Mouse (Mus musculus): ENCODE measurements around the gene Fkbp11. TPM values are rescaled to one million over a fixed set of nuclear protein-coding genes. Genes with fewer than 3 reads are reported as not detected.

Fkbp11 gene
- polyA plus RNA-seq, 1 experiment from 2014 or later = 23.4 TPM

- H3K27me3 ChIP-seq (ENCODE audit: control insufficient read depth, insufficient read depth, low read length) = peaks cover 7% of the 10 kb centered on the region; the same call in 1 of the 2 replicates
- 67% methylated on average over 7 of the region's 7 CpGs for WGBS
- H3K9ac ChIP-seq (ENCODE audit: low read length) = no peak overlapping the region
- no peaks in the 10 kb centered on the region for H3K36me3 ChIP-seq (ENCODE audit: control insufficient read depth, insufficient read depth, low read length)
- no peak overlapping the region for H3K4me2 ChIP-seq (ENCODE audit: low read length)
- no peak overlapping the region for H3K4me3 ChIP-seq (ENCODE audit: control insufficient read depth in 1 of 2, insufficient read depth in 1 of 2, low read depth in 1 of 2, low read length in 2 of 2)
- H3K4me1 ChIP-seq (ENCODE audit: control insufficient read depth in 2 of 2, insufficient read depth in 2 of 2, low read length in 2 of 2) = peaks cover 4 to 9% of the 10 kb centered on the region in 2 experiments; a peak in 3 of 4 replicates
- no peak overlapping the region for H3K27ac ChIP-seq (replicated peaks in 1 of 2; ENCODE audit: control insufficient read depth in 1 of 2, insufficient read depth in 1 of 2, low read depth in 2 of 2, low read length in 2 of 2)
- H3K9me3 ChIP-seq (ENCODE audit: control insufficient read depth, low read length) = no peaks in the 10 kb centered on the region
- no peak for ATAC-seq (ENCODE audit: insufficient number of reproducible peaks, insufficient read depth, low FRiP score, low read depth)
Measured at GRCm38 (mm10) chr15:98681633-98682032, 46.4 kb downstream of the Fkbp11 start.

- 67% methylated on average over 8 of the region's 8 CpGs for WGBS
- Histone ChIP-seq H3K9me3 (ENCODE audit: control insufficient read depth, low read length) (no peaks in the 10 kb centered on the region), H3K4me2 (ENCODE audit: low read length) (no peak overlapping the region), H3K9ac (ENCODE audit: low read length) (no peak overlapping the region), H3K27ac (replicated peaks in 1 of 2; ENCODE audit: control insufficient read depth in 1 of 2, insufficient read depth in 1 of 2, low read depth in 2 of 2, low read length in 2 of 2) (no peak overlapping the region), H3K4me3 (ENCODE audit: control insufficient read depth in 1 of 2, insufficient read depth in 1 of 2, low read depth in 1 of 2, low read length in 2 of 2) (no peak overlapping the region), H3K4me1 (ENCODE audit: control insufficient read depth in 2 of 2, insufficient read depth in 2 of 2, low read length in 2 of 2) (peaks cover 11 to 16% of the 10 kb centered on the region in 2 experiments), H3K36me3 (ENCODE audit: control insufficient read depth, insufficient read depth, low read length) (no peaks in the 10 kb centered on the region), H3K27me3 (ENCODE audit: control insufficient read depth, insufficient read depth, low read length) (peaks cover 17% of the 10 kb centered on the region; the same call in 1 of the 2 replicates)
- no peak for ATAC-seq (ENCODE audit: insufficient number of reproducible peaks, insufficient read depth, low FRiP score, low read depth)
Measured at GRCm38 (mm10) chr15:98680660-98681059, 47.3 kb downstream of the Fkbp11 start.

GRCm38 (mm10) chr15:98677977-98678376, 50.0 kb downstream of the Fkbp11 start:
- Histone ChIP-seq H3K9ac (ENCODE audit: low read length) (no peak overlapping the region), H3K36me3 (ENCODE audit: control insufficient read depth, insufficient read depth, low read length) (no peaks in the 10 kb centered on the region), H3K9me3 (ENCODE audit: control insufficient read depth, low read length) (no peaks in the 10 kb centered on the region), H3K4me3 (ENCODE audit: control insufficient read depth in 1 of 2, insufficient read depth in 1 of 2, low read depth in 1 of 2, low read length in 2 of 2) (no peak overlapping the region), H3K27ac (replicated peaks in 1 of 2; ENCODE audit: control insufficient read depth in 1 of 2, insufficient read depth in 1 of 2, low read depth in 2 of 2, low read length in 2 of 2) (no peak overlapping the region), H3K4me1 (ENCODE audit: control insufficient read depth in 2 of 2, insufficient read depth in 2 of 2, low read length in 2 of 2) (peaks cover 12 to 17% of the 10 kb centered on the region in 2 experiments), H3K4me2 (ENCODE audit: low read length) (peak overlapping the region; percentile 94; the same call in 1 of the 2 replicates), H3K27me3 (ENCODE audit: control insufficient read depth, insufficient read depth, low read length) (peaks cover 33% of the 10 kb centered on the region)
- 48% methylated on average over 7 of the region's 7 CpGs for WGBS
- ATAC-seq (ENCODE audit: insufficient number of reproducible peaks, insufficient read depth, low FRiP score, low read depth) = no peak

- Histone ChIP-seq H3K4me3 (ENCODE audit: control insufficient read depth in 1 of 2, insufficient read depth in 1 of 2, low read depth in 1 of 2, low read length in 2 of 2) (peak within 1 kb of the TSS; percentile 45), H3K4me1 (ENCODE audit: control insufficient read depth in 2 of 2, insufficient read depth in 2 of 2, low read length in 2 of 2) (peaks cover 19 to 24% of the 10 kb centered on the region in 2 experiments), H3K27me3 (ENCODE audit: control insufficient read depth, insufficient read depth, low read length) (peaks cover 33% of the 10 kb centered on the region), H3K9me3 (ENCODE audit: control insufficient read depth, low read length) (no peaks in the 10 kb centered on the region), H3K9ac (ENCODE audit: low read length) (peak within 1 kb of the TSS; percentile 61), H3K36me3 (ENCODE audit: control insufficient read depth, insufficient read depth, low read length) (no peaks in the 10 kb centered on the region), H3K27ac (replicated peaks in 1 of 2; ENCODE audit: control insufficient read depth in 1 of 2, insufficient read depth in 1 of 2, low read depth in 2 of 2, low read length in 2 of 2) (no peak within 1 kb of the TSS), H3K4me2 (ENCODE audit: low read length) (peak within 1 kb of the TSS; percentile 94)
- ATAC-seq (ENCODE audit: insufficient number of reproducible peaks, insufficient read depth, low FRiP score, low read depth) = peak; percentile 90
- under 1% methylated on average over 37 of the region's 37 CpGs for WGBS
Measured at GRCm38 (mm10) chr15:98676940-98677728, 50.9 kb downstream of the Fkbp11 start, which contains the start of gene Rnd1. TSS of gene Rnd1 (minus strand) at chr15:98677461.

- Histone ChIP-seq H3K27me3 (ENCODE audit: control insufficient read depth, insufficient read depth, low read length) (peaks cover 33% of the 10 kb centered on the region), H3K4me1 (ENCODE audit: control insufficient read depth in 2 of 2, insufficient read depth in 2 of 2, low read length in 2 of 2) (peaks cover 19 to 25% of the 10 kb centered on the region in 2 experiments), H3K36me3 (ENCODE audit: control insufficient read depth, insufficient read depth, low read length) (no peaks in the 10 kb centered on the region), H3K9ac (ENCODE audit: low read length) (peak overlapping the region; percentile 61; the same call in 1 of the 2 replicates), H3K27ac (replicated peaks in 1 of 2; ENCODE audit: control insufficient read depth in 1 of 2, insufficient read depth in 1 of 2, low read depth in 2 of 2, low read length in 2 of 2) (no peak overlapping the region), H3K9me3 (ENCODE audit: control insufficient read depth, low read length) (no peaks in the 10 kb centered on the region), H3K4me3 (ENCODE audit: control insufficient read depth in 1 of 2, insufficient read depth in 1 of 2, low read depth in 1 of 2, low read length in 2 of 2) (peak overlapping the region; percentile 1 to 45; a peak in 3 of 4 replicates), H3K4me2 (ENCODE audit: low read length) (peak overlapping the region; percentile 94)
- ATAC-seq (ENCODE audit: insufficient number of reproducible peaks, insufficient read depth, low FRiP score, low read depth) = no peak
- WGBS = under 1% methylated on average over 9 of the region's 9 CpGs
Measured at GRCm38 (mm10) chr15:98676471-98676870, 51.5 kb downstream of the Fkbp11 start.

GRCm38 (mm10) chr15:98675634-98676250, 52.3 kb downstream of the Fkbp11 start:
- Histone ChIP-seq H3K4me1 (ENCODE audit: control insufficient read depth in 2 of 2, insufficient read depth in 2 of 2, low read length in 2 of 2) (peaks cover 19 to 25% of the 10 kb centered on the region in 2 experiments), H3K27me3 (ENCODE audit: control insufficient read depth, insufficient read depth, low read length) (peaks cover 33% of the 10 kb centered on the region), H3K9me3 (ENCODE audit: control insufficient read depth, low read length) (no peaks in the 10 kb centered on the region), H3K9ac (ENCODE audit: low read length) (peak overlapping the region; percentile 41; the same call in 1 of the 2 replicates), H3K36me3 (ENCODE audit: control insufficient read depth, insufficient read depth, low read length) (no peaks in the 10 kb centered on the region), H3K27ac (replicated peaks in 1 of 2; ENCODE audit: control insufficient read depth in 1 of 2, insufficient read depth in 1 of 2, low read depth in 2 of 2, low read length in 2 of 2) (no peak overlapping the region), H3K4me2 (ENCODE audit: low read length) (peak overlapping the region; percentile 94), H3K4me3 (ENCODE audit: control insufficient read depth in 1 of 2, insufficient read depth in 1 of 2, low read depth in 1 of 2, low read length in 2 of 2) (peak overlapping the region; percentile 5 to 45)
- 8% methylated on average over 14 of the region's 14 CpGs for WGBS
- ATAC-seq (ENCODE audit: insufficient number of reproducible peaks, insufficient read depth, low FRiP score, low read depth) = no peak

- no peaks in the 10 kb centered on the region for H3K9me3 ChIP-seq (ENCODE audit: control insufficient read depth, low read length)
- H3K4me1 ChIP-seq (ENCODE audit: control insufficient read depth in 2 of 2, insufficient read depth in 2 of 2, low read length in 2 of 2) = peaks cover 19 to 25% of the 10 kb centered on the region in 2 experiments
- no peak for ATAC-seq (ENCODE audit: insufficient number of reproducible peaks, insufficient read depth, low FRiP score, low read depth)
- H3K4me2 ChIP-seq (ENCODE audit: low read length) = peak overlapping the region; percentile 94
- H3K9ac ChIP-seq (ENCODE audit: low read length) = peak overlapping the region; percentile 41; the same call in 1 of the 2 replicates
- no peak overlapping the region for H3K27ac ChIP-seq (replicated peaks in 1 of 2; ENCODE audit: control insufficient read depth in 1 of 2, insufficient read depth in 1 of 2, low read depth in 2 of 2, low read length in 2 of 2)
- no peaks in the 10 kb centered on the region for H3K36me3 ChIP-seq (ENCODE audit: control insufficient read depth, insufficient read depth, low read length)
- 21% methylated on average over 11 of the region's 11 CpGs for WGBS
- H3K4me3 ChIP-seq (ENCODE audit: control insufficient read depth in 1 of 2, insufficient read depth in 1 of 2, low read depth in 1 of 2, low read length in 2 of 2) = peak overlapping the region in 1 of 2 experiments; percentile 45; a peak in 1 of 4 replicates
- H3K27me3 ChIP-seq (ENCODE audit: control insufficient read depth, insufficient read depth, low read length) = peaks cover 33% of the 10 kb centered on the region
Measured at GRCm38 (mm10) chr15:98674994-98675545, 52.9 kb downstream of the Fkbp11 start.
